Mouse (Mus musculus): Measurements from ENCODE around the gene Cpox.

DNA sequence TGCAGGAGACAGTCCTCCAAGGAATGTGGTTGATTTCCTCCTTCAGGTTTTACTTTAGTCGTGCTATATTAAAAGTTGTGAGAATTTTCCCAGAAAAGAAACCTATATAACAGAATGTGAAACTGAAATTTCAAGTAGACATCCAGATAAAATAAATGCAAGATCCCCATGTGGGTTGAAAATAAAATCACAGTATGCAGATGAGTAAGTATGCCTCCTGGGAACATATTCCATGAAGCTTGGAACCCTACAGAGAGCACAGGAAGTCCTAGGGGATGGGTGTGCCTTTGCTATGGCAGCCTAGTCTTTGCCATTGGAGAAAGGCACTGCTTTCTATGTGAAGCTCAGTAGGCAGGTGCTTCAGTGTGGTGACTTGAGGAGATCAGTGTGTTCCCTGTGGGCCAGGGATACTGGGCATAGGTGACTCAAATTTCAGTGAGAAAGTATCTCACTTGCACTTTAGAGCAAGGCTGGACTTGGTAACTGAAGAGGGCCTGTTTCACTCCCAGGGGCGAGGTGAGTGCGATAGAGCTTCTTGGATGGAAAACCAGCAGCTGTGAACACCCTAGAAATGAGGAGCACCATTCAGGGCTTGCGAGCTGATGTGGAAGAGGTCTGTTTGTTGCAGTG lies 37.3 kb downstream of the Cpox start:
- no peak for TF ChIP-seq CTCF (IDR thresholded peaks at IDR 0.05; ENCODE audit: borderline replicate concordance, extremely low read depth, insufficient read depth, insufficient read length)
- TF ChIP-seq POLR2A (IDR thresholded peaks at IDR 0.05; ENCODE audit: borderline replicate concordance, extremely low read depth, insufficient read depth, insufficient read length, poor library complexity, severe bottlenecking), result no peak
